Mouse (Mus musculus): ENCODE measurements at regions not wholly inside any gene's neighbourhood (a gene's known extent, or its start where the extent isn't known, plus 50 kb on each side); places are given as distances from the start of the nearest gene placed in this dataset.

GRCm38 (mm10) chr15:72323158-72323557, 1511.2 kb upstream of the Gm6569 start:
- 85% methylated on average over 7 of the region's 7 CpGs for WGBS
- Histone ChIP-seq H3K27ac (replicated peaks) (no peak overlapping the region), H3K9me3 (no peaks in the 10 kb centered on the region), H3K4me1 (no peaks in the 10 kb centered on the region), H3K4me2 (replicated peaks) (no peak overlapping the region), H3K4me3 (no peak overlapping the region), H3K36me3 (no peaks in the 10 kb centered on the region), H3K27me3 (no peaks in the 10 kb centered on the region), H3K9ac (replicated peaks) (no peak overlapping the region)
- ATAC-seq (replicated peaks), result no peak

DNA sequence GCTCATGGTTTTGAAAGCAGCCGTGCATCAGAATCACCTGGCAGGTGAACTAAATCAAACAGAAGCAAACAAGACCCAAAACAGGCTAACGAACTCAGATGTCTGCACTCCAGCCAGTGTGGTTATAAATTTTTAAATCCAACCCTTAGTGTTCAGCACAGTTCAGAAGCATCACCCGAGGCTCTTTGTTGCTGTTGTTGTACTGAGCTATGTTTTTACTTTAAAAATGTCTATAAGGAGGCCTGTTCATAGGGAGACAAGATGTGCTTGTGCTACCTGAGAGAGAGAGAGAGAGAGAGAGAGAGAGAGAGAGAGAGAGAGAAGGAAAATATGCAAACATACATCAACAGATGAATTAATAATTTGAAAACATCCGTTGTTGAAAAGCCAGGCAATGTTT, 1503.1 kb upstream of the Gm6569 start:
- H3K27me3 ChIP-seq, result no peaks in the 10 kb centered on the region
- no peaks in the 10 kb centered on the region for H3K9me3 ChIP-seq
- no peak overlapping the region for H3K27ac ChIP-seq (replicated peaks)
- ATAC-seq (replicated peaks), result no peak
- no peak overlapping the region for H3K4me3 ChIP-seq
- H3K36me3 ChIP-seq, result no peaks in the 10 kb centered on the region
- H3K4me2 ChIP-seq (replicated peaks), result no peak overlapping the region
- H3K4me1 ChIP-seq, result 0 out of 2 replicates have a peak, but pooled peaks cover 4% of the 10 kb centered on the region
- 62% methylated on average over 4 of the region's 4 CpGs for WGBS
- H3K9ac ChIP-seq (replicated peaks), result no peak overlapping the region

GRCm38 (mm10) chr15:72334497-72334896, 1499.9 kb upstream of the Gm6569 start:
- Histone ChIP-seq H3K27me3 (no peaks in the 10 kb centered on the region), H3K4me3 (no peak overlapping the region), H3K9ac (replicated peaks) (no peak overlapping the region), H3K9me3 (no peaks in the 10 kb centered on the region), H3K36me3 (no peaks in the 10 kb centered on the region), H3K4me1 (0 out of 2 replicates have a peak, but pooled peaks cover 4% of the 10 kb centered on the region), H3K4me2 (replicated peaks) (no peak overlapping the region), H3K27ac (replicated peaks) (no peak overlapping the region)
- 37% methylated on average over 4 of the region's 4 CpGs for WGBS
- no peak for ATAC-seq (replicated peaks)

GRCm38 (mm10) chr15:72339629-72340028, 1494.7 kb upstream of the Gm6569 start:
- WGBS, result 88% methylated on average over 1 of the region's 1 CpGs

DNA sequence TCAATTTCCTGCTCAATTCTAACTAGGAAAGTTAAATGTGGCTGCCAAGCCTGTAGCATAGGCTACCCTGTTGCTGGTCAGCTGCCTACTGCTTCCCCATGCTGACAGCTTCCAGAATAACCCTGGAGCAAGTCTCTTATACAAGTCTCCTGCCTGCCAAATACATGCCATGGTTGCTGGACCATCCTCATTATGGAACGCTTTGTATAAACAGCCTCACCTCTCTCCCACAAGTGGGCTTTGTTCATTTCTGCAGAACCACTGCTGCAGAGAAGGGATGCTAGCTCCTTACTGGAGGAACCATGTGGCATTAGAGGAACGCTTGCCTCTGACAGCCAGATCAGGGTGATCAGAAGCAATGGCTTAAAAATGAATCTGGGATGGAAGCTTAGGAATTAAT, 1492.4 kb upstream of the Gm6569 start:
- Histone ChIP-seq H3K4me2 (replicated peaks) (no peak overlapping the region), H3K4me1 (no peaks in the 10 kb centered on the region), H3K27ac (replicated peaks) (no peak overlapping the region), H3K9me3 (no peaks in the 10 kb centered on the region), H3K9ac (replicated peaks) (no peak overlapping the region), H3K36me3 (no peaks in the 10 kb centered on the region), H3K4me3 (no peak overlapping the region), H3K27me3 (no peaks in the 10 kb centered on the region)
- no peak for ATAC-seq (replicated peaks)
- 65% methylated on average over 2 of the region's 2 CpGs for WGBS

More at GRCm38 (mm10) chr15:72339629-72340028, 1494.7 kb upstream of the Gm6569 start:
- Histone ChIP-seq H3K27ac (replicated peaks) (no peak overlapping the region), H3K4me2 (replicated peaks) (no peak overlapping the region), H3K9me3 (no peaks in the 10 kb centered on the region), H3K9ac (replicated peaks) (no peak overlapping the region), H3K36me3 (no peaks in the 10 kb centered on the region), H3K27me3 (no peaks in the 10 kb centered on the region), H3K4me3 (no peak overlapping the region), H3K4me1 (no peaks in the 10 kb centered on the region)
- no peak for ATAC-seq (replicated peaks)

DNA sequence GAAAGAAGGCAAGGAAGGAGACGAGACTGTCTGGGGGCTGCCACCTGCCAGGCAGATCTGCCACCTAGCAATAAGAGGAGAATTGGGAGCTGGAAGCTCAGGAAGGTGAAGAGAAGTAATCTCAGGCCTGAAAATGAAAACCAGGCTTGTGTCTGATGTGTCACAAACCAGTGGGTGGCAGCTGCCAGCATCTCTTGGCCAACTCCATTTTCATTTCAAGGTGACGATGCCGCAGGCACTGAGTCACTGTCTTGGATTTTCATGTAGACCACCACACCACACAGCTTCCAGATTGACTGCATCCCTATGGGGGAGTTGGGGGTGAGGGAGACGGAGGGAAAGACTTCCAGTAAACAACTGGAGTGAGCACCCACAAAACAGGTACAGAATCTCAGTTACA, 1491.9 kb upstream of the Gm6569 start:
- Histone ChIP-seq H3K27ac (replicated peaks) (no peak overlapping the region), H3K9me3 (no peaks in the 10 kb centered on the region), H3K4me1 (no peaks in the 10 kb centered on the region), H3K27me3 (no peaks in the 10 kb centered on the region), H3K36me3 (no peaks in the 10 kb centered on the region), H3K9ac (replicated peaks) (no peak overlapping the region), H3K4me3 (no peak overlapping the region), H3K4me2 (replicated peaks) (no peak overlapping the region)
- WGBS, result 72% methylated on average over 4 of the region's 4 CpGs
- ATAC-seq (replicated peaks), result no peak

- Histone ChIP-seq H3K36me3 (no peaks in the 10 kb centered on the region), H3K4me3 (no peak overlapping the region), H3K9ac (replicated peaks) (no peak overlapping the region), H3K27ac (replicated peaks) (no peak overlapping the region), H3K4me2 (replicated peaks) (no peak overlapping the region), H3K9me3 (no peaks in the 10 kb centered on the region), H3K4me1 (no peaks in the 10 kb centered on the region), H3K27me3 (no peaks in the 10 kb centered on the region)
- no peak for ATAC-seq (replicated peaks)
Measured at GRCm38 (mm10) chr15:72343794-72344193, 1490.6 kb upstream of the Gm6569 start.

GRCm38 (mm10) chr15:72353371-72353770, 1481.0 kb upstream of the Gm6569 start:
- no peak overlapping the region for H3K9ac ChIP-seq (replicated peaks)
- no peaks in the 10 kb centered on the region for H3K27me3 ChIP-seq
- no peak overlapping the region for H3K27ac ChIP-seq (replicated peaks)
- WGBS, result 78% methylated on average over 4 of the region's 4 CpGs
- no peak for ATAC-seq (replicated peaks)
- H3K36me3 ChIP-seq, result no peaks in the 10 kb centered on the region
- no peak overlapping the region for H3K4me3 ChIP-seq
- H3K4me1 ChIP-seq, result no peaks in the 10 kb centered on the region
- no peaks in the 10 kb centered on the region for H3K9me3 ChIP-seq
- no peak overlapping the region for H3K4me2 ChIP-seq (replicated peaks)

- Histone ChIP-seq H3K9me3 (no peaks in the 10 kb centered on the region), H3K27ac (replicated peaks) (no peak overlapping the region), H3K4me1 (no peaks in the 10 kb centered on the region), H3K27me3 (no peaks in the 10 kb centered on the region), H3K36me3 (no peaks in the 10 kb centered on the region), H3K4me3 (no peak overlapping the region), H3K9ac (replicated peaks) (no peak overlapping the region), H3K4me2 (replicated peaks) (no peak overlapping the region)
- no peak for ATAC-seq (replicated peaks)
Measured at GRCm38 (mm10) chr15:72355626-72356025, 1478.7 kb upstream of the Gm6569 start.

DNA sequence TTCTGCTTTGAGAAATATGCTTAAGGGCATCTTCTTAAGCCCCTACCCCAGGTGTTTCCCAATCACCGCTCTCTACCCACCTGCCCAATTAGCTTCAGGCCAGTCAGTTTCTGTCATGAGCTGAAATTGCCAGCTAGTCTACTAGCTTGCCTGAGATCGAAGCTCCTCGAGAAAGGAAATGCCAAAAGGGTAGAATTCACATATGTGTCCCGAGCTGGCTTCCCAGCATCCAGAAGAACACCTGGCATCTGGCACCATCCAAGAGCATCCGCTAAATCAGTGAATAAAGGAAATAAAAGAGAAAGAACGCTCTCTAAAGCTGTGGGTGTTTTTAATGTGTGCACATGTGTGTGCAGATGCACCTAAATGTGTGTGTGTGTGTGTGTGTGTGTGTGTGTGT, 1474.7 kb upstream of the Gm6569 start:
- Histone ChIP-seq H3K27me3 (no peaks in the 10 kb centered on the region), H3K9ac (replicated peaks) (no peak overlapping the region), H3K9me3 (no peaks in the 10 kb centered on the region), H3K4me3 (no peak overlapping the region), H3K4me2 (replicated peaks) (no peak overlapping the region), H3K36me3 (no peaks in the 10 kb centered on the region), H3K27ac (replicated peaks) (no peak overlapping the region), H3K4me1 (no peaks in the 10 kb centered on the region)
- WGBS, result 86% methylated on average over 6 of the region's 6 CpGs
- ATAC-seq (replicated peaks), result no peak

DNA sequence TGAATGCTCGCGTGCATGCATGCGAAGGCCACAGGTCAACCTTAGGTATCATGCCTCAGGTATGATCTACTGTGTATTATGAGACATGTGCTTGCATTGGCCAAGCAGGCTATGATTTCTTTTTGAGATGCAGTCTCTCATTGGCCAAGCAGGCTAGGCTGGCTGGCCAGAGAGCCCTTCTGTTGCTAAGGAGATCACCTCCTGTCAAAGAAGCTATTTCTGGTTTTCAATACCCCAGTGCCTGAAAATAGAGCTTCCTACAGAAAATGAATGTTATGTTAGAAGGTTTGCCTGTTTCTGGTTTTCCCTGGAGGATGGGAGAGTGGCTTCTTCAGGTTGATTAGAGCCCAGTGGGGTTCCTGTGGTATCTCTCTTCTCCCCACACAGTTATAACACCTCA, 1474.3 kb upstream of the Gm6569 start:
- no peaks in the 10 kb centered on the region for H3K36me3 ChIP-seq
- no peaks in the 10 kb centered on the region for H3K27me3 ChIP-seq
- no peaks in the 10 kb centered on the region for H3K9me3 ChIP-seq
- H3K4me1 ChIP-seq, result no peaks in the 10 kb centered on the region
- ATAC-seq (replicated peaks), result no peak
- H3K4me3 ChIP-seq, result no peak overlapping the region
- H3K4me2 ChIP-seq (replicated peaks), result no peak overlapping the region
- H3K9ac ChIP-seq (replicated peaks), result no peak overlapping the region
- no peak overlapping the region for H3K27ac ChIP-seq (replicated peaks)
- 94% methylated on average over 3 of the region's 3 CpGs for WGBS

- Histone ChIP-seq H3K4me1 (no peaks in the 10 kb centered on the region), H3K36me3 (no peaks in the 10 kb centered on the region), H3K4me3 (no peak overlapping the region), H3K9ac (replicated peaks) (no peak overlapping the region), H3K27me3 (no peaks in the 10 kb centered on the region), H3K4me2 (replicated peaks) (no peak overlapping the region), H3K27ac (replicated peaks) (no peak overlapping the region), H3K9me3 (no peaks in the 10 kb centered on the region)
- 73% methylated on average over 4 of the region's 4 CpGs for WGBS
- peak; percentile 76 for ATAC-seq (replicated peaks)
Measured at GRCm38 (mm10) chr15:72360463-72361030, 1473.8 kb upstream of the Gm6569 start.

DNA sequence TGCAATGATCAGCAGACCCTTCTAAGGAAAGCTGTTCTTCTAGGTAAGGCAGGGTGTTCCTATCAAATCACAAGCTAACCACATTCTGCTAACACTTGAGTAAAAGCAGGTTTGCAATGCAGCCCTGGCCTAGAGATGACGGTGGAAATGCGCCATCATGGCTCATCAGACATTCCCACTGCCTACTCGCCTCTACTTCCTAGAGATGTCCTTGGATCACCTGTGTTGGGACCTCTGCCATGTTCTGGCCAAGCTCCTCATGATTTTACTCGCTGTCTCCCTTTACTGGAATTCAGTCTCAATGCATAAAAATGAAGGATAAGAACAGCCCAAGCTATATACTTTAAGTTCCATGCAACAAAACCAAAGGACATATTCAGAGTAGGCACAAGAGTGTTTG, 1461.3 kb upstream of the Gm6569 start:
- Histone ChIP-seq H3K27me3 (no peaks in the 10 kb centered on the region), H3K4me2 (replicated peaks) (no peak overlapping the region), H3K4me1 (no peaks in the 10 kb centered on the region), H3K36me3 (no peaks in the 10 kb centered on the region), H3K4me3 (no peak overlapping the region), H3K9me3 (no peaks in the 10 kb centered on the region), H3K27ac (replicated peaks) (no peak overlapping the region), H3K9ac (replicated peaks) (no peak overlapping the region)
- ATAC-seq (replicated peaks), result no peak
- 88% methylated on average over 4 of the region's 4 CpGs for WGBS

Data from forebrain, embryonic 15.5 days (tissue).